Mouse (Mus musculus) forebrain, embryonic 16.5 days (tissue): ENCODE results near the gene Sept9. TPM values are rescaled to one million over a fixed set of nuclear protein-coding genes. Genes with fewer than 3 reads are reported as not detected.

ENCODE experiments used
- ATAC-seq: fragments of 200-750 bp; cut with Nextera tagmentation; 2 replicates; pipeline ENCODE4 v1.8.0; 2017; ENCODE audit warnings: mild to moderate bottlenecking, moderate library complexity
- H3K27ac ChIP-seq: fragments of 300-500 bp; sonication (generic); 2 replicates; pipeline ENCODE4 v1.5.1; 2014; ENCODE audit warnings: low read length, control low read depth
- H3K27me3 ChIP-seq: fragments of 300-500 bp; sonication (generic); replicated peaks from 2 replicates; pipeline ENCODE4 v1.6.1; 2014; ENCODE audit warnings: low read length; ENCODE audit not compliant: control insufficient read depth, insufficient read depth
- H3K36me3 ChIP-seq: fragments of 300-500 bp; sonication (generic); 2 replicates; pipeline ENCODE4 v1.6.1; 2014; ENCODE audit not compliant: control insufficient read depth, insufficient read depth
- H3K4me1 ChIP-seq: fragments of 300-500 bp; sonication (generic); replicated peaks from 2 replicates; pipeline ENCODE4 v1.6.1; 2014; ENCODE audit warnings: low read length; ENCODE audit not compliant: control insufficient read depth, insufficient read depth
- H3K4me2 ChIP-seq: fragments of 300-500 bp; sonication (generic); 2 replicates; pipeline ENCODE4 v1.6.1; 2014; ENCODE audit warnings: mild to moderate bottlenecking, low read length, control low read depth
- H3K4me3 ChIP-seq: fragments of 300-500 bp; sonication (generic); replicated peaks from 2 replicates; pipeline ENCODE4 v1.5.1; 2014; ENCODE audit warnings: mild to moderate bottlenecking, low read length, control low read depth
- H3K9ac ChIP-seq: fragments of 300-500 bp; sonication (generic); replicated peaks from 2 replicates; pipeline ENCODE4 v1.6.1; 2014; ENCODE audit warnings: low read depth, low read length, control low read depth
- H3K9me3 ChIP-seq: fragments of 300-500 bp; sonication (generic); 2 replicates; pipeline ENCODE4 v1.6.1; 2016; ENCODE audit warnings: low read length; ENCODE audit not compliant: control insufficient read depth
- WGBS: fragments of 180-500 bp; shearing (Covaris S2); extraction: QIAGEN DNeasy Blood & Tissue Kit; methylation state at CpG from one replicate; pipeline ENCODE4 v1.1.7; 2014; 5-methylcytosine and 5-hydroxymethylcytosine counted together
- polyA plus RNA-seq: library from polyadenylated mRNA; unstranded; fragments of >200 nt; fragmentation: Nextera tagmentation; extraction: Ambion mirVana; gene quantifications from 2 replicates; pipeline ENCODE4 v1.2.1, GENCODE M21; 2015

The Sept9 gene
- polyA plus RNA-seq, 1 experiment from 2014 or later: 120 TPM

GRCm38 (mm10) chr11:117356937-117357336 lies 157.5 kb downstream of the Sept9 start:
- H3K9ac ChIP-seq: no peak overlapping the region
- ATAC-seq: no peak
- no peaks in the 10 kb centered on the region for H3K27me3 ChIP-seq
- H3K4me1 ChIP-seq: no peaks in the 10 kb centered on the region
- no peak overlapping the region for H3K4me3 ChIP-seq
- H3K36me3 ChIP-seq: peaks cover 55% of the 10 kb centered on the region
- H3K4me2 ChIP-seq: no peak overlapping the region
- H3K9me3 ChIP-seq: no peaks in the 10 kb centered on the region
- no peak overlapping the region for H3K27ac ChIP-seq
- WGBS: 76% methylated on average over 3 of the region's 3 CpGs

GRCm38 (mm10) chr11:117357916-117358639 lies 158.6 kb downstream of the Sept9 start:
- H3K9ac ChIP-seq: no peak overlapping the region
- H3K4me1 ChIP-seq: no peaks in the 10 kb centered on the region
- H3K27me3 ChIP-seq: no peaks in the 10 kb centered on the region
- no peak overlapping the region for H3K4me3 ChIP-seq
- ATAC-seq: peak; percentile 81
- no peak overlapping the region for H3K27ac ChIP-seq
- peaks cover 51% of the 10 kb centered on the region for H3K36me3 ChIP-seq
- no peaks in the 10 kb centered on the region for H3K9me3 ChIP-seq
- no peak overlapping the region for H3K4me2 ChIP-seq
- WGBS: 37% methylated on average over 8 of the region's 8 CpGs

GRCm38 (mm10) chr11:117359161-117359560 lies 159.7 kb downstream of the Sept9 start:
- H3K4me2 ChIP-seq: no peak overlapping the region
- no peaks in the 10 kb centered on the region for H3K27me3 ChIP-seq
- no peak for ATAC-seq
- no peak overlapping the region for H3K4me3 ChIP-seq
- peaks cover 45% of the 10 kb centered on the region for H3K36me3 ChIP-seq
- no peaks in the 10 kb centered on the region for H3K9me3 ChIP-seq
- H3K4me1 ChIP-seq: no peaks in the 10 kb centered on the region
- 83% methylated on average over 10 of the region's 10 CpGs for WGBS
- no peak overlapping the region for H3K27ac ChIP-seq
- no peak overlapping the region for H3K9ac ChIP-seq

GRCm38 (mm10) chr11:117359870-117360269 lies 160.4 kb downstream of the Sept9 start:
- Histone ChIP-seq H3K27me3 (no peaks in the 10 kb centered on the region), H3K9ac (no peak overlapping the region), H3K9me3 (no peaks in the 10 kb centered on the region), H3K4me1 (no peaks in the 10 kb centered on the region), H3K27ac (no peak overlapping the region), H3K36me3 (peaks cover 41% of the 10 kb centered on the region), H3K4me3 (no peak overlapping the region), H3K4me2 (no peak overlapping the region)
- no peak for ATAC-seq
- WGBS: 65% methylated on average over 5 of the region's 5 CpGs

- H3K27me3 ChIP-seq: no peaks in the 10 kb centered on the region
- 80% methylated on average over 7 of the region's 7 CpGs for WGBS
- no peak overlapping the region for H3K4me2 ChIP-seq
- no peak overlapping the region for H3K27ac ChIP-seq
- peaks cover 34% of the 10 kb centered on the region for H3K36me3 ChIP-seq
- no peak overlapping the region for H3K9ac ChIP-seq
- H3K4me3 ChIP-seq: no peak overlapping the region
- no peaks in the 10 kb centered on the region for H3K4me1 ChIP-seq
- ATAC-seq: no peak
- H3K9me3 ChIP-seq: no peaks in the 10 kb centered on the region
These were observed 161.1 kb downstream of the Sept9 start for GRCm38 (mm10) chr11:117360561-117360960.

GRCm38 (mm10) chr11:117362307-117362706 lies 162.8 kb downstream of the Sept9 start:
- Histone ChIP-seq H3K4me1 (no peaks in the 10 kb centered on the region), H3K36me3 (peaks cover 20% of the 10 kb centered on the region), H3K27ac (no peak overlapping the region), H3K9ac (no peak overlapping the region), H3K4me2 (no peak overlapping the region), H3K27me3 (no peaks in the 10 kb centered on the region), H3K9me3 (no peaks in the 10 kb centered on the region), H3K4me3 (no peak overlapping the region)
- WGBS: 95% methylated on average over 2 of the region's 2 CpGs
- ATAC-seq: no peak

- no peak overlapping the region for H3K27ac ChIP-seq
- H3K36me3 ChIP-seq: peaks cover 10% of the 10 kb centered on the region
- H3K4me3 ChIP-seq: no peak overlapping the region
- H3K4me2 ChIP-seq: no peak overlapping the region
- H3K4me1 ChIP-seq: no peaks in the 10 kb centered on the region
- no peak overlapping the region for H3K9ac ChIP-seq
- H3K27me3 ChIP-seq: no peaks in the 10 kb centered on the region
- no peaks in the 10 kb centered on the region for H3K9me3 ChIP-seq
- no peak for ATAC-seq
- 66% methylated on average over 3 of the region's 3 CpGs for WGBS
These were observed 164.5 kb downstream of the Sept9 start for GRCm38 (mm10) chr11:117363918-117364317.

GRCm38 (mm10) chr11:117366426-117366825 lies 167.0 kb downstream of the Sept9 start:
- 19% methylated on average over 3 of the region's 3 CpGs for WGBS
- Histone ChIP-seq H3K9ac (no peak overlapping the region), H3K4me3 (no peak overlapping the region), H3K4me1 (no peaks in the 10 kb centered on the region; the same call in 1 of the 2 replicates), H3K36me3 (0 out of 2 replicates have a peak, but pooled peaks cover 3% of the 10 kb centered on the region), H3K27ac (no peak overlapping the region), H3K27me3 (no peaks in the 10 kb centered on the region), H3K9me3 (no peaks in the 10 kb centered on the region), H3K4me2 (no peak overlapping the region)
- ATAC-seq: no peak

GRCm38 (mm10) chr11:117366861-117367357 lies 167.4 kb downstream of the Sept9 start:
- 0 out of 2 replicates have a peak, but pooled peaks cover 2% of the 10 kb centered on the region for H3K36me3 ChIP-seq
- H3K27ac ChIP-seq: no peak overlapping the region
- no peak overlapping the region for H3K9ac ChIP-seq
- no peak for ATAC-seq
- H3K9me3 ChIP-seq: no peaks in the 10 kb centered on the region
- WGBS: 85% methylated on average over 7 of the region's 7 CpGs
- H3K4me1 ChIP-seq: no peaks in the 10 kb centered on the region; the same call in 1 of the 2 replicates
- no peak overlapping the region for H3K4me2 ChIP-seq
- no peaks in the 10 kb centered on the region for H3K27me3 ChIP-seq
- H3K4me3 ChIP-seq: no peak overlapping the region
